Mouse (Mus musculus) limb, embryonic 10.5 days (tissue): Measurements from ENCODE around the gene D8Ertd738e. TPM values are rescaled to one million over a fixed set of nuclear protein-coding genes. Genes with fewer than 3 reads are reported as not detected.
"Not testable (repeated sequence)": the region's sequence is repeated elsewhere in the genome, so short reads cannot be mapped to it uniquely, and the experiment has no call there.

Experiments used
- DNase-seq: peaks from one replicate; pipeline ENCODE4 v3.0.0-alpha.2; 2017; ENCODE audit warnings: low spot score
- H3K27ac ChIP-seq: fragments of 300-500 bp; sonication (generic); 2 replicates; pipeline ENCODE4 v1.5.1; 2016; ENCODE audit warnings: mild to moderate bottlenecking
- H3K27me3 ChIP-seq: fragments of 300-500 bp; sonication (generic); 2 replicates; pipeline ENCODE4 v1.6.1; 2016; ENCODE audit warnings: low read depth, mild to moderate bottlenecking; ENCODE audit not compliant: poor library complexity, severe bottlenecking
- H3K36me3 ChIP-seq: fragments of 300-500 bp; sonication (generic); 2 replicates; pipeline ENCODE4 v1.6.1; 2016; ENCODE audit warnings: mild to moderate bottlenecking, moderate library complexity
- H3K4me1 ChIP-seq: fragments of 300-500 bp; sonication (generic); 2 replicates; pipeline ENCODE4 v1.6.1; 2016
- H3K4me3 ChIP-seq: fragments of 300-500 bp; sonication (generic); 2 replicates; pipeline ENCODE4 v1.5.1; 2016; ENCODE audit warnings: mild to moderate bottlenecking, moderate library complexity
- H3K9me3 ChIP-seq: fragments of 300-500 bp; sonication (generic); replicated peaks from 2 replicates; pipeline ENCODE4 v1.6.1; 2016; ENCODE audit warnings: mild to moderate bottlenecking
- WGBS: fragments of 180-500 bp; shearing (Covaris S2); methylation state at CpG from one replicate; pipeline ENCODE4 v1.1.7; 2016; 5-methylcytosine and 5-hydroxymethylcytosine counted together
- polyA plus RNA-seq: library from polyadenylated mRNA; unstranded; fragments of >200 nt; fragmentation: Nextera tagmentation; extraction: Ambion mirVana; gene quantifications from 2 replicates; pipeline ENCODE4 v1.2.1, GENCODE M21; 2016

D8Ertd738e gene
- polyA plus RNA-seq, result 420 and 449 TPM in 2 replicates

DNA sequence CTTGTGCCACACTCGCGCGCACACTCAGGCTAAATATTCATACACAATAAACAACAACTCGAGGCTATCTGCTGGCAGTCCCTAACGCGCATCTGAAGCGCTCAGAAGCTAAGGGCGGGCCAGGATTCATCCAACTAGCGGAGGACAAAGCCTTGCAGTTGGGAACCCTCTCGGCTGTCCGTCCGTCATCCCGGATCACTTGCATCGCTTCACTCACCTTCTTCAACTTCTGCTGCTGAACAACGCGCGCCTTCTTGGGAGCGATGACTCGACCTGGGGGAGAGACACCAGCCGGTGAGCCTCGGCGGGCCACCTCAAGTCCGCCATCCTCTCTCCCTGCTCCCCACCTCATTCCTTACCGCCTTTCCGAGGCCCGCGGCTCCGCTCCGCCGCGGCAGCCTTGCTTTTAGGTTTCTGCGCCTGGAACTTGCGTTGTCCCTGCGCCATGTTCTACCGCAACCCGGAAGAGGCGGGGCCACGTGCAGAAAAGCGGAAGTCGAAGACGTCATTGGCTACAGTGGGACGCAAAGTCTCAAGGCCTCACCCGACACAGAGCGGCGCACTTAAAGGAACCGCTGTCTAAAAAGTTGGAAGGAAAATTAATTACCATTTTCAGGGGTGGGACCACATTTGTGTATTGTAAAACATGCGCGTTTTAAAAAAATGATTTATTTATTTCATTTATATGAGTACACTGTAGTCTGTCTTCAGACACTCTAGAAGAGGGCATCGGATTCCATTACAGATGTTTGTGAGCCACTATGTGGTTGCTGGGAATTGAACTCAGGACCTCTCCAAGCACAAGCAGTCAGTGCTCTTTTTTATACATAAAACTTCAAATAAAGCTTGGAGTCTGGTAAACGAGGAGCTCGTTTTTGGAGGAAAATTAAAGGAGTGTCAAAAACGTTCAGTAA is at the start of gene D8Ertd738e:
TSS of gene D8Ertd738e (minus strand) at position 463 of the 914 bp plus-strand sequence.
- peak; percentile 90 for DNase-seq
- peaks cover 7% of the 10 kb centered on the region; the same call in 1 of the 2 replicates for H3K4me1 ChIP-seq

GRCm38 (mm10) chr8:84297029-84297785 is 47.7 kb upstream of the D8Ertd738e start:
- Histone ChIP-seq H3K4me1 (0 out of 2 replicates have a peak, but pooled peaks cover 3% of the 10 kb centered on the region), H3K36me3 (no peaks in the 10 kb centered on the region), H3K27me3 (no peaks in the 10 kb centered on the region), H3K27ac (no peak overlapping the region), H3K4me3 (no peak overlapping the region), H3K9me3 (no peaks in the 10 kb centered on the region)
- no peak for DNase-seq
- 71% methylated on average over 5 of the region's 5 CpGs for WGBS

More for the DNA sequence above, at the start of gene D8Ertd738e:
- H3K27me3 ChIP-seq, result no peaks in the 10 kb centered on the region
- peak within 1 kb of the TSS; percentile 87 for H3K27ac ChIP-seq
- 4% methylated on average over 52 of the region's 52 CpGs for WGBS
- H3K36me3 ChIP-seq, result peaks cover 82% of the 10 kb centered on the region
- H3K4me3 ChIP-seq, result peak within 1 kb of the TSS; percentile 91
- H3K9me3 ChIP-seq, result no peaks in the 10 kb centered on the region

- H3K4me1 ChIP-seq, result no peaks in the 10 kb centered on the region
- no peaks in the 10 kb centered on the region for H3K9me3 ChIP-seq
- no peaks in the 10 kb centered on the region for H3K27me3 ChIP-seq
- no peak overlapping the region for H3K27ac ChIP-seq
- no peaks in the 10 kb centered on the region for H3K36me3 ChIP-seq
- peak; percentile 68 for DNase-seq
- H3K4me3 ChIP-seq, result no peak overlapping the region
- 24% methylated on average over 8 of the region's 8 CpGs for WGBS
Observed at GRCm38 (mm10) chr8:84291688-84292087, 42.2 kb upstream of the D8Ertd738e start.

GRCm38 (mm10) chr8:84291086-84291485 is 41.6 kb upstream of the D8Ertd738e start:
- H3K27ac ChIP-seq, result no peak overlapping the region
- no peak overlapping the region for H3K4me3 ChIP-seq
- H3K27me3 ChIP-seq, result no peaks in the 10 kb centered on the region
- DNase-seq, result no peak
- no peaks in the 10 kb centered on the region for H3K36me3 ChIP-seq
- H3K4me1 ChIP-seq, result no peaks in the 10 kb centered on the region
- H3K9me3 ChIP-seq, result no peaks in the 10 kb centered on the region
- WGBS, result 73% methylated on average over 5 of the region's 5 CpGs

DNA sequence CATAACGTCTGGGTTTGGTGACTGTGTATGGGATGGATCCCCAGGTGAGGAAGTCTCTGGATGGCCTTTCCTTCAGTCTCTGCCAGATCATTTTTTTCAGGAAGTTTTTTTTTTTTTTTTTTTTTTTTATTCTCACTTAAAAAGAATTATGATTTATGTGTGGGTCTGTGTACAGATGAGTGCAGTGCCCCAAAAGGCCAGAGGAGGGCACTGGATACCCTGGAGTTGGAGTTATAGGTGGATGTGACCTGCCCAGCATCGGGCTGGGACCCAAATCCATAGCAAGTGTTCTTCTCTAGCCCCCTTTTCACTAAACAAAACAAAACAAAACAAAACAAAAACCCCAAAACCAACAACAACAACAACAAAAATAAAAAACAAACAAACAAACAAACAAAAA is 39.4 kb upstream of the D8Ertd738e start:
- Histone ChIP-seq H3K27me3 (no peaks in the 10 kb centered on the region), H3K9me3 (no peaks in the 10 kb centered on the region), H3K36me3 (no peaks in the 10 kb centered on the region), H3K4me1 (peaks cover 10% of the 10 kb centered on the region), H3K4me3 (no peak overlapping the region), H3K27ac (no peak overlapping the region)
- 58% methylated on average over 2 of the region's 2 CpGs for WGBS
- DNase-seq, result peak; percentile 46

- WGBS, result 57% methylated on average over 5 of the region's 5 CpGs
- peak; percentile 60 for DNase-seq
- peaks cover 13% of the 10 kb centered on the region for H3K4me1 ChIP-seq
- H3K27ac ChIP-seq, H3K27me3 ChIP-seq, H3K9me3 ChIP-seq, H3K4me3 ChIP-seq, H3K36me3 ChIP-seq: not testable (repeated sequence)
Observed at GRCm38 (mm10) chr8:84285665-84286064, 36.1 kb upstream of the D8Ertd738e start.

GRCm38 (mm10) chr8:84284608-84285063 is 35.1 kb upstream of the D8Ertd738e start:
- no peaks in the 10 kb centered on the region for H3K9me3 ChIP-seq
- DNase-seq, result peak; percentile 64
- WGBS, result 23% methylated on average over 9 of the region's 9 CpGs
- peaks cover 13% of the 10 kb centered on the region for H3K4me1 ChIP-seq
- H3K36me3 ChIP-seq, result no peaks in the 10 kb centered on the region
- H3K27me3 ChIP-seq, result no peaks in the 10 kb centered on the region
- peak overlapping the region; percentile 37 for H3K4me3 ChIP-seq
- H3K27ac ChIP-seq, result peak overlapping the region; percentile 58; the same call in 1 of the 2 replicates

- DNase-seq, result no peak
- H3K27ac ChIP-seq, result no peak overlapping the region
- no peaks in the 10 kb centered on the region for H3K36me3 ChIP-seq
- H3K4me1 ChIP-seq, result peaks cover 16% of the 10 kb centered on the region
- H3K4me3 ChIP-seq, result no peak overlapping the region
- 85% methylated on average over 10 of the region's 10 CpGs for WGBS
- H3K27me3 ChIP-seq, result no peaks in the 10 kb centered on the region
- no peaks in the 10 kb centered on the region for H3K9me3 ChIP-seq
Observed at GRCm38 (mm10) chr8:84280777-84281176, 31.3 kb upstream of the D8Ertd738e start.

GRCm38 (mm10) chr8:84276447-84276846 is 26.9 kb upstream of the D8Ertd738e start:
- no peaks in the 10 kb centered on the region for H3K36me3 ChIP-seq
- H3K4me3 ChIP-seq, result no peak overlapping the region
- WGBS, result 69% methylated on average over 1 of the region's 1 CpGs
- no peaks in the 10 kb centered on the region for H3K27me3 ChIP-seq
- no peaks in the 10 kb centered on the region for H3K9me3 ChIP-seq
- peaks cover 3% of the 10 kb centered on the region; the same call in 1 of the 2 replicates for H3K4me1 ChIP-seq
- DNase-seq, result no peak
- no peak overlapping the region for H3K27ac ChIP-seq

DNA sequence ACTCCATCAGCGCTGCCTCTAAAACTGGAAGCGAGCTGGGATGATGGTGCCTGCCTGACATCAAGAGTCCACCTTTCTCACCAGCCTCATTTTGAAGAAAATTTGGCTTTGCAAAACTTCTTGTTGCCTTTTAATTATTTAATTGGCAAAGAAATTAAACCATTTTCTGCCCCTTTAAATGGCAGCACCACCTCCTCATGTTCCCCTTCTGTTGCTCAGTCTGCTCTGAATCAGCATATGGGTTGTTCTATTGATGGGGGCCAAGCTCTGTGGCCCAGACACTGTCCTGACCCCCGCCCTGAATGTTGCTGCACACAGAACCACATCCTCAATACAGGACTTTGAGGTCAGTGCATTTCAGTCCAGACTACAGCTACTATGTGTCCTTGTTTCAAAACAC is 24.4 kb upstream of the D8Ertd738e start:
- Histone ChIP-seq H3K9me3 (no peaks in the 10 kb centered on the region), H3K36me3 (no peaks in the 10 kb centered on the region), H3K27me3 (no peaks in the 10 kb centered on the region), H3K27ac (no peak overlapping the region), H3K4me1 (peaks cover 11% of the 10 kb centered on the region), H3K4me3 (no peak overlapping the region)
- 86% methylated on average over 3 of the region's 3 CpGs for WGBS
- DNase-seq, result no peak

- H3K4me1 ChIP-seq, result peaks cover 11% of the 10 kb centered on the region
- H3K9me3 ChIP-seq, result no peaks in the 10 kb centered on the region
- WGBS, result 82% methylated on average over 4 of the region's 4 CpGs
- H3K36me3 ChIP-seq, result no peaks in the 10 kb centered on the region
- H3K4me3 ChIP-seq, result no peak overlapping the region
- no peak for DNase-seq
- no peaks in the 10 kb centered on the region for H3K27me3 ChIP-seq
- no peak overlapping the region for H3K27ac ChIP-seq
Observed at GRCm38 (mm10) chr8:84272302-84272701, 22.8 kb upstream of the D8Ertd738e start.

GRCm38 (mm10) chr8:84269950-84270773 is 20.6 kb upstream of the D8Ertd738e start, which contains the start of gene Ccdc130:
TSS of gene Ccdc130 (minus strand) at chr8:84270380.
- Histone ChIP-seq H3K4me3 (peak within 1 kb of the TSS; percentile 70), H3K27me3 (no peaks in the 10 kb centered on the region), H3K4me1 (peaks cover 8% of the 10 kb centered on the region), H3K9me3 (no peaks in the 10 kb centered on the region), H3K36me3 (peaks cover 19% of the 10 kb centered on the region), H3K27ac (peak within 1 kb of the TSS; percentile 84)
- under 1% methylated on average over 44 of the region's 44 CpGs for WGBS
- DNase-seq, result peak; percentile 98
